Mouse (Mus musculus) left cerebral cortex, postnatal 4 days (tissue): ENCODE measurements around the gene Dip2b. TPM values are rescaled to one million over a fixed set of nuclear protein-coding genes. Genes with fewer than 3 reads are reported as not detected.

ENCODE experiments used
- DNase-seq: peaks from one replicate; pipeline ENCODE4 v3.0.0-alpha.2; 2022
- intact Hi-C: fragments of 180-260 bp; cut with DNase I; formaldehyde crosslinking; loops from one replicate; pipeline ENCODE4 v1.15.1; 2025
- total RNA-seq, 2 experiments: library from RNA; stranded (reverse); gene quantifications; 2 replicates each; pipeline ENCODE4 v1.2.3; 2021

Dip2b gene
- total RNA-seq = 10 to 100 TPM; 57.2 to 60.6 TPM

DNA sequence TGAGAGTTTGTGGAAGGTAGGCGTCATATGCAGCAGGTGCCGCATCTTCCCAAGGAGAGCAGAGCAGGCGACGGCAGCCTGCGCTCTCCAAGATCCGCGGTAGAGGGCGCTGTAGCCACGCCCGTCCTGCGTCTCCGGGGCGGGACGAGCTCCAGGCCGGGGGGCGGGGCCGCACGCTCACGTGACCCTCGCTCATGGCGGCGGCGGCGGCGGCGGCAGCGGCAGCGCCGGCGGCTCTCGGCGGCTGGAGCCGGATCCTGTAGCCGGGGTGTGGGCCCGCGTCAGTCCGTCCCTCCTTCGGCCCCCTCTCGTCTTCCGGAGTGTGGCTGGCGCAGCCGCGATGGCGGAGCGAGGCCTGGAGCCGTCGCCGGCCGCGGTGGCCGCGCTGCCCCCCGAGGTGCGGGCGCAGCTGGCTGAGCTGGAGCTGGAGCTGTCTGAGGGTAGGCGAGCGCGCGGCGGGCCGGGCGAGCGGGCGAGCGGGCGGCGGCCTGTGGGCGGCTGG is at the start of gene Dip2b:
Gene Dip2b, plus strand, starts transcription at position 195 of the 502 bp plus-strand sequence.
- DNase-seq = peak; percentile 98
- intact Hi-C loops = loop anchor here (2.0 to 10.0 kb wide), 2 partner anchors 88 to 146 kb away; no protein-coding TSS in a partner anchor

DNA sequence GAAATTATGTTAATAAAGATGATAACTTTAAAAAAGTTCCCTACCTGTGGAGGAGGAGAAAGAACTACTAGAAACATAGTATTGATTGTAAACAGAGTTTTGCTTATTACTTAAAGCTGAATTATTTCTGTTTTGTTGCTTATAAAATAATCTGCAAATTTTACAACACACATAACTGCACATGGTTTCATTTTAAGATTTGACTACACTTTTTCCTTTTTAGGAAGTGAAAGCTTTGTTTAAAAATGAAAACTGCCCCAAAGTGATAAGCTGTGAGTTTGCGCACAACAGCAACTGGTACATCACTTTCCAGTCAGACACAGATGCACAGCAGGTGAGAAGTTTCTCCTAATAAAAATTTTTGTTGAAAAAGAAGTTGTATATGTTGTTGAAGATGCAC is 45.4 kb upstream of the Dip2b start:
- no peak for DNase-seq
- intact Hi-C loops = no loop called here

DNA sequence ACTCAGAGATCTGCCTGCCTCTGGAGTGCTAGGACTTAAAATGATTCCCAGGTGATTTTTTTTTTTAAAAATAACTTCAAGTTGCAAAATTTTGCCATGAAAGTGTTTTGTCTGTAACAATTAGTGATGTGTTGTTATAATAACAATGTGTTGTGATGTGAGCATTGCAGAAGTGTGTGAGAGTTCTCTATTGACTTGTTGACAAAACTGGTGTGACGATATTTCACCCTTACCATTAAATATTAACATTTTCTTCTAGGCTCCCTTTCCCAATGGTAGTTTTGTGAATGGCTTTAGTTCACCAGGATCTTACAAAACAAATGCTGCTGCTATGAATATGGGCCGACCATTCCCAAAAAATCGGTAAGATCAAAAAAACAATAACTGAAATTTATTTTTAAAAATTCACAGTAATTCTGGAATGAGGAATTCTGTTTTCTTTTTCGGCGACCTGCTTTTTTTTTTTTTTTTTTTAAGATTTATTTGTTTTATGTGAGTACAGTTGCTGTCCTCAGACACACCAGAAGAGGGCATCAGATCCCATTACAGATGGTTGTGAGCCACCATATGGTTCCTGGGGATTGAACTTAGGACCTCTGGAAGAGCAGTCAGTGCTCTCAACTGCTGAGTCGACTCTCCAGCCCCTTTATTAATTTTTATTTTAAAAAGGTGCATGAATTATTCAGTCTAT is 41.2 kb upstream of the Dip2b start:
- DNase-seq = no peak
- intact Hi-C loops = no loop called here

DNA sequence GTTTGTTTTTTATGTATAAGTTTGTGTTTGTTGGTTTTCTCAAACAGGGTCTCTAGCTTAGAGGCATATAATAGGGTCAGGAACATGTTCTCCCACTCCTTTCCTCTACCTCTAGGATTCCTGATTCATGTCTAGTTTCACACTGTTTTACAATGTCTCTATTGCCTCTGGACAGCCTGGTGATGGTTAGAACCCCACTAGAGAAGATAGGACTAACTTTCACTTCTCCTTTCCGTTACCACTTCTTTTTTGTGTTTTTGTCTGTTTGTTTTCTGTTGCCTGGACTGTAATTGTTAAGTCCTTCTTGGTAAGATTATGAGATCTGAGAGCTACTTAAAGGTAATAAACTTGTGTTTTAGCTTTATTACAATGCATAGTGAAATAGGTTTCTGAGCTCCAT is 39.1 kb upstream of the Dip2b start:
- intact Hi-C loops = no loop called here
- no peak for DNase-seq

- intact Hi-C loops = no loop called here
- no peak for DNase-seq
These were observed 33.7 kb upstream of the Dip2b start for GRCm38 (mm10) chr15:100004677-100005273.

- intact Hi-C loops = no loop called here
- DNase-seq = no peak
These were observed 32.3 kb upstream of the Dip2b start for GRCm38 (mm10) chr15:100006180-100006579.

GRCm38 (mm10) chr15:100018280-100018899 is 20.1 kb upstream of the Dip2b start:
- no peak for DNase-seq
- intact Hi-C loops = no loop called here

DNA sequence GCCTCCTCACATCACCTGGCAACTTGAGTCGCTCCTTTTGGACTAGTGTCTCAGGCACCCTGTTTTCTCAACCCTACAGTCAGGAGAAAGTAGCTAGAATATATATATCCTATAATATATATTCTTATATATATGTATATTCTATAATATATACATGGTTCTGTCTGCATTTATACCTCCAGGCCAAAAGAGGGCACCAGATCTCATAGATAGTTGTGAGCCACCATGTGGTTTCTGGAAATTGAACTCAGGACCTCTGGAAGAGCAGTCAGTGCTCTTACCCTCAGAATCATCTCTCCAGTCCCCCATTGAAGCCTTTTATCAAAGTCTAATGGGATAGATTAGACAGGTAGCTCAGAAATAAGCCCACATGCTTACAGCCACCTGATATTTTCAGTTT is 17.3 kb upstream of the Dip2b start:
- intact Hi-C loops = loop anchor here (10.0 kb wide), 1 partner anchor 444 kb away; the partner anchor contains the start of gene Letmd1
- no peak for DNase-seq

GRCm38 (mm10) chr15:100022923-100023322 is 15.5 kb upstream of the Dip2b start:
- DNase-seq = peak; percentile 59
- intact Hi-C loops = loop anchor here (10.0 kb wide), 1 partner anchor 442 kb away; the partner anchor contains the start of gene Letmd1

DNA sequence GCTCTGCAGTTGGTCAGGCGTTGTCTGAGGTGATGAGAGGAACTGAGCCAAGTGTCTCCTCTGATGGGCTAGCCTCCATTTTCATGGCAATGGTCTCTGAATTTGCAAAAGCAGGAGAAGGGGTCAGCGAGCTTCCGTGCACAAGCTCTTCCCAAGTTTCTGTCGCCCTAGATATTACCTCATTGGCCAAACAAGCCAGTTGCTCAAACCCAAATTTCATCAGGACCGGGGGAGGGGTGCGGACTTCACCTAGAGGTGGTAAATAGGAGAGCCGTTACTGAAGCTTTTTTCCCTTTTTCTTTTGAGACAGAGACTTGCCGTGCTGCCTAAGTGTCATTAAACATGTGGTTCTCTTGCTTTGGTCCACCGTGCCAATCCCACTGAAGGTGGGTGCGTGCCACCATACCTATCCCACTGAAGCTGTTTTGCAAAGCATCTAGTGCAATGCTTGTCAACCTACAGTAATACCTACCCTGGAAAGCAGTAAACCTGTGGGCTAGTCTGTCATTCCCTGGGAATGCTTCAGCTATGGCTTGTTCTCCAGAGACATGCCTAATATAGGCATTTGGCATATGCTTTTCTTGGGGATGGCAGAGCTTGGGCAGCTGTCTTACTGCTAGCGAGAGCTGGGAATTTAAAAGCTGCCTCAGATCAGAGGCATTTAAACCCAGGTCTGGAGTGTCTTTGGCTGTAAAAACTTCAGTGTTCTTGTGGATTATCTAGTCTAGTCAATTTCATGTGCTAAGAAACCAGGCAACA is 13.2 kb upstream of the Dip2b start:
- intact Hi-C loops = loop anchor here (10.0 kb wide), 1 partner anchor 440 kb away; the partner anchor contains the start of gene Letmd1
- no peak for DNase-seq

DNA sequence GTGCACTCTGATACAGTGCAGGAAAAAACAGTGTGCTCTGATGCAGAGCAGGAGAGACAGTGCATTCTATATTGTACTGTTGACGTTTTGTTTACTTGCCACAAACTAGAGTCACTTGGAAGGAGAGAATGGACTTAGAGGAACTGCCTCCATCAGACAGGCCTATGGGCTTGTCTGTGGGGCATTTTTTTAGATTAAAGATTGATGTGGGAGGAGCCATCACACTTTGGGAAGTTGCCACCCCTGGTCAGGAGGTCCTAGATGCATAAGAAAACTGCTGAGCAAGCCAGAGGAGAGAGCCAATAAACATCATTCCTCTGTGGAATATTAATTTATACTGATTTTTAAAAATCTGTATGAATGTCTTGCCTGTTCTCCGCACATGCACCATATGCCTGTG is 10.3 kb upstream of the Dip2b start:
- intact Hi-C loops = loop anchor here (10.0 kb wide), 1 partner anchor 437 kb away; the partner anchor contains the start of gene Letmd1
- DNase-seq = no peak

- DNase-seq = no peak
- intact Hi-C loops = loop anchor here (10.0 kb wide), 1 partner anchor 435 kb away; the partner anchor contains the start of gene Letmd1
These were observed 9.0 kb upstream of the Dip2b start for GRCm38 (mm10) chr15:100029497-100029896.

GRCm38 (mm10) chr15:100029900-100030299 is 8.6 kb upstream of the Dip2b start:
- no peak for DNase-seq
- intact Hi-C loops = loop anchor here (10.0 kb wide), 2 partner anchors 155 to 435 kb away; partner anchors contain the start of gene Letmd1

DNA sequence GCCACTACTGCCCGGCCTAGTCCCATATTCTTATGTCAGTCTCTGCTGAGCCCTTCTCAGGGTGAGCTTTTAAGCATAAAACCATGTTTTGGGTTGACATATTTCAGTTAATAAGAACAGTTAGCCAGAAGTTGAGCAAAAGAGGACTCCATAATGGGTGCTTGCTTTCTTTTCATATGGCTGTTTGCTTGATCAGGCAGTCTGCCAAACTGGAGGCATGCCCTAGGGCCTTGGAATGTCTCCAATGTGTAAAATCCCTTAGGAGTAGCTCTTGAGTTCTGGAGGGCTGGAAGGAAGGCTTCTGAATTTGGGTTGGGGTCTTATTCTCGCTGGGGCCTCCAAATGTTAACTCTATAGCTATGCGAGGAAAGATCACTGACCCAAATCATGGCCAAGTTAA is 5.9 kb upstream of the Dip2b start:
- intact Hi-C loops = loop anchor here (10.0 kb wide), 1 partner anchor 152 kb away; no protein-coding TSS in a partner anchor

DNA sequence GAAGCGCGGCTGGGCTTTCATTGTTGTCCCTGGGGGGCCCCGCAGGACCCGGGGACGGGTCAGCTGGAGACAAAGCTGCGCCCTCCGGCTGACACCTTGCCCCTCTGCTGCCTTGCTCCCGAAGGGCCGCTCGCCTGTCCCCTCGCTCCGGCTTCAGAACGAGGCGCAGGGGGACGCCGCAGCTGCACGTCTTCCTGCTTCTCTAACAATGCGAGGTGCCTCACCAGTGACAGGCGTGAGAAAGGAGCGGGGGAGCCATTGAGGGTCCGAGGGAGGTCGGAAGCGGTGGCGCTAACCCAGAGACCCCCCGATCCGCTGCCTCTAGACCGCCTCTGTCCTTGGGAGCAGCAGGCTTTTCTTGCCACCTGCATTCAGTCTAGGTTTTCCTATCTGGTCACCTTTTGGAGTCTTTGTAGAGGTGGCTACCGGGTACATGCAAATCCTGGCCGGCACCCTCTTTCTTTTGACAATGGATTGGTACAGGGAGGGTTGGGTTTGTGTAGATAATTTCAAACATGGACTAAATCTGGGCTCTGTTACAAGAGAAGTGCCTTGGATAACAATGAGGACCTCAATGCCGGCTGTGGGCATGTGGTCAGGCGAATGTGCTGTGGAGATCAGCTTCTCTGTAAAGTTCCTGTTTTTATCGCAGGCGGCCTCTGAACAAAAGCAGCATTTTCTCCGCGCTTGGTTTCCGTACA is 687 bp downstream of the Dip2b start:
- intact Hi-C loops = loop anchor here (2.0 to 10.0 kb wide), 2 partner anchors 88 to 146 kb away; no protein-coding TSS in a partner anchor
- DNase-seq = peak; percentile 53

More for the DNA sequence above, 5.9 kb upstream of the Dip2b start:
- DNase-seq = peak; percentile 21

DNA sequence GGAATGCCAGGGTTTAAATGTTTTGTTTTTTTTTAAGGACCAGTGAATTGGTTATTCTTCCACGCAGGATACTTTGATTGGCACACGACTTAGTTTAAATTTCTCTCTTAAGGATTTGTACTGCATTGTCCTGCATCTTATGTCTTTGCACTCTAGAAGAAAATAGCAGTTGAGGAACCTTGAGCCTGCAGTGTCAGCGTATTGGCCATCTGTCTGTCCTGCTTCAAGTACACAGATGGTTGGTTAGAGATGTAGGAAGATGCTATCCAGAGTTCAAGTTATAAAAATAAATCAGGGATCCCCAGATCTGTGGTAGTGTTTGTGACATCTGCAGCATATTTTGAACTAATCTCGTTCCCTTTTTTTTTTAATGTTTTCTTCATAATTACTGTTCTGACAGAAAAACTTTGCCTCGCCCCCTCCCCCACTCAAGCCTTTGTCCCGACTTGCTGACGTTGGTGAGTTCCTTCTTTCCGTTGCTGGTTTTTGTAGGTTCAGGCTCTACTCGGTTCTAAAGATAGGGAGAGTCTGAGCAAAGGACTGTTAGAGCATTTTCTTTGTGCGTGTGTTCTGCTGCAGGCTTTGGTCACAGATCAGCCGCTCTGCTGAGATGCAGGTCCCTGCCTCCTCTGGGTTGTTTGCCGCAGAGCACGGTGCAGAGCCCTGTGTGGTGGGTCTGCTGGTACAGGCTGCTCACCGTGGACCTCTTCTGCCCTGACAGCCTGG is 2.2 kb downstream of the Dip2b start:
- DNase-seq = no peak
- intact Hi-C loops = no loop called here

DNA sequence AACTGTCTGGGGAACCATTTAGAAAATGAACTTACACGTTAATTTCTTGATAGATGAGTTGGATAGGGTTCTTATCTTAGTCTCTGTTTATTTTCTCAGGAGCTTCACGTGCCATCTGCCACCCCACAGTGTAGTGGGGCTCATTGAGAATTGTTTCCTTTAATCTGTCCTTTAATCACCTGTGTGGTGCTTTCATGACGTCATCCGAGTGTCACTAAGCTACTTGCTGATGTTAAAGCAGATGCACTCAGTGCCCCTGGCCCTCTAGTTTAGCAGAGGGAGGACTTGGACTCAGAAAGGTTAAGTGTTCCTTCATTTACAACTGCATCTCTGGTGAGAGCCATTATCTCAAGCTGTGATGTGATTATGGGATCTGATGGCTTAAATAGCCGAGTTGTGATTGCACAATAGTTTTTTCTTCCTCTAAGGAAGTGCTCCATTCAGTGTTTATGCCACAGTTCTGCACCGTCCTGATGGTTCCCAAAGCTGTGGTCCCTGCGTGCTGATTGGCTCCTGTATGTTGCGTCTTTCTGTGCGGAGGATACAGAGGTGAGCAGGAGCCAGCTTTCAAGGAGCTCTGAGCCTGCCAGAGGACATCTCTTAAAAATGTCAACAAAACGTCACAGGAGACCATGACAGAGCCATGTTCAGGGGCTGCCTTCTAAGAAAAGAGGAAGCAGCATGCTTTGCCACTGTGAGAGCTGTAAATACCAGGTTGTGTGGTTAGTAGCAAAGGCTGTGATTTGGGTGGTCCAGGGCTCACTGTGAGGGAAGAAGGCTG is 3.0 kb downstream of the Dip2b start:
- intact Hi-C loops = no loop called here

DNA sequence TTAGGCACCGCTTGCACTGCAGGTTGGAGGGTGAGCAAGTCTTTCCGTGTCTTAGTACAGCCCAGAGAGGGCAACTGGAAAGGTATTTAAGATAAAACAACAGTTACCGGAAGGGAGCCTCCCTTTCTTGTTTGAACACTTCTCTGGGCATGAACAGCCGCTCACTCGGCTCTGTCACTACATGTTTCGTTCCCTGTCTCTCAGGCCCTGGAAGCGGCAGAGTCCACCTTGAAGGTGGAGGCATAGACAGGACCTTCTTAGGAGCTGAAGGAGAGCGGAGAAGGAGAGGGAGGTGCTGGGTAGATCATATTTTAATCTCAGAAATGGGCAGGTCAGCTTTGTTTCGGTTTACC is 3.6 kb downstream of the Dip2b start:
- DNase-seq = no peak
- intact Hi-C loops = no loop called here

More for the DNA sequence above, 3.0 kb downstream of the Dip2b start:
- DNase-seq = no peak
